In genomic region chr1:120468891-120469290, GRCm38 (mm10) we compare ENCODE assay signal across 9 mouse cellular contexts. TPM values are rescaled to one million over a fixed set of nuclear protein-coding genes. Genes with fewer than 3 reads are reported as not detected.
DNase-seq lines count a peak whose midpoint lies in the region; TF ChIP-seq lines count a peak whose summit lies in the region.
"Had no signal": no experiment of that assay in that cellular context is flagged by ENCODE, and none has a peak within 500 bp of the region (broad histone marks: within the 10 kb centered on the region; RNA-seq: fewer than 3 reads in every experiment).

No protein-coding gene starts in this region.

- no peaks in the 10 kb centered on the region for H3K79me2 ChIP-seq in C2C12 (ENCODE audit: control insufficient read depth, insufficient read depth)

- peak; percentile 56 for TF ChIP-seq CTCF in C2C12 (IDR thresholded peaks at IDR 0.05; ENCODE audit: control insufficient read depth, insufficient read depth, insufficient read length)

- no peaks in the 10 kb centered on the region for H3K36me3 ChIP-seq in C2C12 (ENCODE audit: control insufficient read depth, insufficient read depth)
- H3K36me3 ChIP-seq: heart, embryonic 15.5 days had no signal

- peaks cover 15% of the 10 kb centered on the region for H3K27me3 ChIP-seq in C2C12 (ENCODE audit: control insufficient read depth, insufficient read depth, insufficient read length)
- H3K27me3 ChIP-seq: heart, embryonic 15.5 days had no signal

- H3K79me3 ChIP-seq in C2C12 (ENCODE audit: low read depth), result no peaks in the 10 kb centered on the region

- H3K4me3 ChIP-seq in C2C12 (ENCODE audit: insufficient read depth, poor library complexity, severe bottlenecking), result no peak overlapping the region
- H3K4me3 ChIP-seq: heart, embryonic 15.5 days had no signal

- peak; percentile 5 for DNase-seq in 3T3-L1 (ENCODE audit: low read depth, low spot score)
- peak; percentile 22 for DNase-seq in brain, adult 2 months (ENCODE audit: low read depth, low spot score)
- peak; percentile 63 for DNase-seq in gastrocnemius, postnatal 10 days
- peak; percentile 4 to 39 for DNase-seq in kidney, postnatal 36 days
- peak; percentile 37 for DNase-seq in lung, postnatal 14 days
- peak; percentile 4 to 6 for DNase-seq in right cerebral cortex, postnatal 36 days (ENCODE audit: low spot score in 2 of 2)
- DNase-seq in natural killer cell, adult 2 months (ENCODE audit: low spot score in 2 of 2), result no peak

- no peak overlapping the region for H3ac ChIP-seq in C2C12 (ENCODE audit: control insufficient read depth, insufficient read length, low read depth)

TF ChIP-seq in C2C12, 6 proteins besides CTCF, POLR2A, EP300 and RAD21:
- TF ChIP-seq MYOG (IDR thresholded peaks at IDR 0.05; ENCODE audit: control insufficient read depth, extremely low read depth, insufficient read length) (no peak), MAX (IDR thresholded peaks at IDR 0.05) (no peak), MYOD1 (IDR thresholded peaks at IDR 0.05; ENCODE audit: control insufficient read depth, insufficient read length, low read depth) (no peak), USF1 (IDR thresholded peaks at IDR 0.05; ENCODE audit: low read depth) (no peak), FOSL1 (IDR thresholded peaks at IDR 0.05; ENCODE audit: insufficient read depth, low read length, poor library complexity, severe bottlenecking) (no peak), CEBPB (IDR thresholded peaks at IDR 0.05; ENCODE audit: low read depth) (no peak)
TF ChIP-seq in C2C12: peak in this region for 0.

RNA-seq across cellular contexts. Expression of gene Marco, which starts 35.9 kb away (rescaled TPM):
- not detected for polyA plus RNA-seq in C2C12 (2012; fragmentation: generic; extraction: Trizol)
- under 1 TPM in 1 of 2 experiments, not detected in 1; 0.14 TPM for total RNA-seq in gastrocnemius, postnatal 10 days (2021)

Comparison
In these comparisons a context has a peak if more than half of its experiments do, and no peak if none do; other contexts are left out.
1. DNase-seq: peak in 3T3-L1 (single experiment), brain, adult 2 months (single experiment), gastrocnemius, postnatal 10 days (single experiment), kidney, postnatal 36 days (2 of 2), lung, postnatal 14 days (single experiment) and right cerebral cortex, postnatal 36 days (2 of 2); none in natural killer cell, adult 2 months (0 of 2).